Mouse (Mus musculus): ENCODE measurements around the gene Ston2. TPM values are rescaled to one million over a fixed set of nuclear protein-coding genes. Genes with fewer than 3 reads are reported as not detected.

Ston2 gene
- total and polyA plus RNA-seq, 3 experiments = 3.6 to 4.7 (median 4.1) TPM

- no peak for DNase-seq
- Histone ChIP-seq H3K4me1 (ENCODE audit: control insufficient read depth, insufficient read depth, low read length) (no peaks in the 10 kb centered on the region), H3K9ac (ENCODE audit: low read depth, low read length) (no peak overlapping the region), H3K4me3 (no peak overlapping the region), H3K36me3 (ENCODE audit: control insufficient read depth, insufficient read depth, low read length) (no peaks in the 10 kb centered on the region), H3K79me2 (replicated peaks; ENCODE audit: control insufficient read depth, insufficient read depth, low read length) (no peaks in the 10 kb centered on the region), H3K27ac (no peak overlapping the region), H3K27me3 (ENCODE audit: control insufficient read depth, insufficient read depth, low read length) (no peaks in the 10 kb centered on the region)
- intact Hi-C loops (cut with DNase I) = no loop called here
- no peak for TF ChIP-seq EP300 (IDR thresholded peaks at IDR 0.05; ENCODE audit: insufficient read depth, low read depth, low read length)
- peak; percentile 79 for TF ChIP-seq CTCF (IDR thresholded peaks at IDR 0.05)
- WGBS = 61% methylated on average over 1 of the region's 1 CpGs
Observed at GRCm38 (mm10) chr12:91625013-91625412, 163.2 kb downstream of the Ston2 start.

GRCm38 (mm10) chr12:91609425-91609824, 178.8 kb downstream of the Ston2 start:
- DNase-seq = no peak
- Histone ChIP-seq H3K27me3 (ENCODE audit: control insufficient read depth, insufficient read depth, low read length) (no peaks in the 10 kb centered on the region), H3K4me1 (ENCODE audit: control insufficient read depth, insufficient read depth, low read length) (no peaks in the 10 kb centered on the region), H3K4me3 (no peak overlapping the region), H3K79me2 (replicated peaks; ENCODE audit: control insufficient read depth, insufficient read depth, low read length) (no peaks in the 10 kb centered on the region), H3K27ac (no peak overlapping the region), H3K9ac (ENCODE audit: low read depth, low read length) (no peak overlapping the region), H3K36me3 (ENCODE audit: control insufficient read depth, insufficient read depth, low read length) (no peaks in the 10 kb centered on the region)
- intact Hi-C loops (cut with DNase I) = no loop called here
- 86% methylated on average over 5 of the region's 5 CpGs for WGBS
- TF ChIP-seq CTCF (IDR thresholded peaks at IDR 0.05) = no peak
- TF ChIP-seq EP300 (IDR thresholded peaks at IDR 0.05; ENCODE audit: insufficient read depth, low read depth, low read length) = no peak

GRCm38 (mm10) chr12:91607678-91608077, 180.5 kb downstream of the Ston2 start:
- TF ChIP-seq POLR2A (IDR thresholded peaks at IDR 0.05; ENCODE audit: insufficient read depth, low read depth, low read length) (no peak), CTCF (IDR thresholded peaks at IDR 0.05) (no peak), EP300 (IDR thresholded peaks at IDR 0.05; ENCODE audit: insufficient read depth, low read depth, low read length) (no peak)
- 65% methylated on average over 7 of the region's 7 CpGs for WGBS
- Histone ChIP-seq H3K79me2 (replicated peaks; ENCODE audit: control insufficient read depth, insufficient read depth, low read length) (no peaks in the 10 kb centered on the region), H3K4me1 (ENCODE audit: control insufficient read depth, insufficient read depth, low read length) (no peaks in the 10 kb centered on the region), H3K27me3 (ENCODE audit: control insufficient read depth, insufficient read depth, low read length) (no peaks in the 10 kb centered on the region), H3K9ac (ENCODE audit: low read depth, low read length) (no peak overlapping the region), H3K4me3 (no peak overlapping the region), H3K27ac (no peak overlapping the region), H3K36me3 (ENCODE audit: control insufficient read depth, insufficient read depth, low read length) (no peaks in the 10 kb centered on the region)
- no peak for DNase-seq
- intact Hi-C loops (cut with DNase I) = no loop called here

- DNase-seq = no peak
- H3K79me2 ChIP-seq (replicated peaks; ENCODE audit: control insufficient read depth, insufficient read depth, low read length) = no peaks in the 10 kb centered on the region
- WGBS = 85% methylated on average over 13 of the region's 13 CpGs
- H3K36me3 ChIP-seq (ENCODE audit: control insufficient read depth, insufficient read depth, low read length) = no peaks in the 10 kb centered on the region
- no peaks in the 10 kb centered on the region for H3K27me3 ChIP-seq (ENCODE audit: control insufficient read depth, insufficient read depth, low read length)
- no peak overlapping the region for H3K4me3 ChIP-seq
- no peak overlapping the region for H3K9ac ChIP-seq (ENCODE audit: low read depth, low read length)
- no peaks in the 10 kb centered on the region for H3K4me1 ChIP-seq (ENCODE audit: control insufficient read depth, insufficient read depth, low read length)
- H3K27ac ChIP-seq = no peak overlapping the region
- intact Hi-C loops (cut with DNase I) = no loop called here
- TF ChIP-seq CTCF (IDR thresholded peaks at IDR 0.05) (no peak), EP300 (IDR thresholded peaks at IDR 0.05; ENCODE audit: insufficient read depth, low read depth, low read length) (no peak), POLR2A (IDR thresholded peaks at IDR 0.05; ENCODE audit: insufficient read depth, low read depth, low read length) (no peak)
Observed at GRCm38 (mm10) chr12:91606651-91607050, 181.5 kb downstream of the Ston2 start.

GRCm38 (mm10) chr12:91604600-91604999, 183.6 kb downstream of the Ston2 start:
- 20% methylated on average over 6 of the region's 6 CpGs for WGBS
- no peak overlapping the region for H3K4me3 ChIP-seq
- DNase-seq = no peak

GRCm38 (mm10) chr12:91592128-91592527, 196.1 kb downstream of the Ston2 start:
- H3K27me3 ChIP-seq (ENCODE audit: control insufficient read depth, insufficient read depth, low read length) = no peaks in the 10 kb centered on the region
- no peak overlapping the region for H3K4me3 ChIP-seq
- DNase-seq = no peak
- intact Hi-C loops (cut with DNase I) = loop anchor here (5.0 kb wide), 1 partner anchor 210 kb away; the partner anchor contains the start of genes Cep128 and Tshr
- H3K36me3 ChIP-seq (ENCODE audit: control insufficient read depth, insufficient read depth, low read length) = peaks cover 6% of the 10 kb centered on the region
- TF ChIP-seq CTCF (IDR thresholded peaks at IDR 0.05) (no peak), POLR2A (IDR thresholded peaks at IDR 0.05; ENCODE audit: insufficient read depth, low read depth, low read length) (no peak), EP300 (IDR thresholded peaks at IDR 0.05; ENCODE audit: insufficient read depth, low read depth, low read length) (no peak)
- peaks cover 4% of the 10 kb centered on the region for H3K4me1 ChIP-seq (ENCODE audit: control insufficient read depth, insufficient read depth, low read length)
- 93% methylated on average over 3 of the region's 3 CpGs for WGBS
- no peaks in the 10 kb centered on the region for H3K79me2 ChIP-seq (replicated peaks; ENCODE audit: control insufficient read depth, insufficient read depth, low read length)
- no peak overlapping the region for H3K9ac ChIP-seq (ENCODE audit: low read depth, low read length)
- no peak overlapping the region for H3K27ac ChIP-seq

More at GRCm38 (mm10) chr12:91604600-91604999, 183.6 kb downstream of the Ston2 start:
- H3K27ac ChIP-seq = no peak overlapping the region
- H3K79me2 ChIP-seq (replicated peaks; ENCODE audit: control insufficient read depth, insufficient read depth, low read length) = no peaks in the 10 kb centered on the region
- no peaks in the 10 kb centered on the region for H3K36me3 ChIP-seq (ENCODE audit: control insufficient read depth, insufficient read depth, low read length)
- intact Hi-C loops (cut with DNase I) = no loop called here
- TF ChIP-seq POLR2A (IDR thresholded peaks at IDR 0.05; ENCODE audit: insufficient read depth, low read depth, low read length) = no peak
- TF ChIP-seq EP300 (IDR thresholded peaks at IDR 0.05; ENCODE audit: insufficient read depth, low read depth, low read length) = no peak
- TF ChIP-seq CTCF (IDR thresholded peaks at IDR 0.05) = no peak
- H3K27me3 ChIP-seq (ENCODE audit: control insufficient read depth, insufficient read depth, low read length) = no peaks in the 10 kb centered on the region
- no peaks in the 10 kb centered on the region for H3K4me1 ChIP-seq (ENCODE audit: control insufficient read depth, insufficient read depth, low read length)
- H3K9ac ChIP-seq (ENCODE audit: low read depth, low read length) = no peak overlapping the region

All from heart, adult 2 months (tissue).